Mouse (Mus musculus) megakaryocyte, adult 5-6 weeks (primary cell): ENCODE results near the gene Cfap74. TPM values are rescaled to one million over a fixed set of nuclear protein-coding genes. Genes with fewer than 3 reads are reported as not detected.
"Not testable (repeated sequence)": the region's sequence is repeated elsewhere in the genome, so short reads cannot be mapped to it uniquely, and the experiment has no call there.

ENCODE experiments used
- ATAC-seq: 2 replicates; pipeline ENCODE4 v1.8.0; 2016; ENCODE audit warnings: mild to moderate bottlenecking, inconsistent platforms; ENCODE audit not compliant: poor library complexity, severe bottlenecking
- total RNA-seq, 2 experiments: library from RNA; stranded (forward) in 1 of 2; stranded (reverse) in 1 of 2; fragments of 153-499, 151-499 nt in 1 of 2; fragments of 221-1000, 200-1000 nt in 1 of 2; gene quantifications; 2 replicates each; pipeline versions ENCODE4 v1.2.3 to v1.2.4; 2015 to 2017

Gene Cfap74
- total RNA-seq, 2 experiments from 2014 or later = 0.07 to 0.25 TPM

- ATAC-seq = no peak
Measured at GRCm38 (mm10) chr4:155467237-155468010, 58.4 kb downstream of the Cfap74 start.

- ATAC-seq = peak; percentile 67
Measured at GRCm38 (mm10) chr4:155468952-155469351, 60.0 kb downstream of the Cfap74 start, which contains the start of gene Tmem52. Gene Tmem52, plus strand, starts transcription at chr4:155469114.

GRCm38 (mm10) chr4:155469590-155470262 is 60.7 kb downstream of the Cfap74 start:
- ATAC-seq = no peak

DNA sequence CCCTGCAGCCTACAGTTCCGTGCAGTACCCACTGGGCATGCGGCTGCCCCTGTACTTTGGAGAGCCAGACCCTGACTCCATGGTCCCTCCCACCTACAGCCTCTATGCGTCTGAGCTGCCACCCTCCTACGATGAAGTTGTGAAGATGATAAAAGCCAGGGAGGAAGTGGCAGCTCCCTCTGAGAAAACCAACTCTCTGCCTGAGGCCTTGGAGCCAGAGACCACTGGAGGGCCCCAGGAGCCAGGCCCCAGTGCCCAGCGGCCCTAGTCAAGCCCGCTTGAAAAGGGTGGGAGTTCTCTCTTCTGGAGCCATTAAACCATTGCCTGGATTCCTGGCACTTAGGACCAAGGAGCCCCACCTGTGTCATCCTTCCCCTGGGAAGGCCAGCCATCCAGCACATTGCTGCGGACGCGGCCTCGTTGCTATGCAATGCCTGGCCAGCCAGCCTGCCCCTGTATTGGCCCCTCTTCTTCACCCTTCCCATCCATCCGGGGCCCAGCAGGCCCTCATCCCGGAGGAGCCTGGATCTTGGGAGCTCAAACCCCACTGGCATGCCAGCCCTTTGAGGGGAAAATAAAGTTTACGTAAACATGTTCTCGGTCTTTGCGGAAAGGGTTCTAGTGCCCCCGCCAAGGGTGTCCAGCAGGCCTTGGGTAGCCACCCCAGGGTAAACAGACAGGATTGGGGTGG is 61.4 kb downstream of the Cfap74 start:
- ATAC-seq = no peak

DNA sequence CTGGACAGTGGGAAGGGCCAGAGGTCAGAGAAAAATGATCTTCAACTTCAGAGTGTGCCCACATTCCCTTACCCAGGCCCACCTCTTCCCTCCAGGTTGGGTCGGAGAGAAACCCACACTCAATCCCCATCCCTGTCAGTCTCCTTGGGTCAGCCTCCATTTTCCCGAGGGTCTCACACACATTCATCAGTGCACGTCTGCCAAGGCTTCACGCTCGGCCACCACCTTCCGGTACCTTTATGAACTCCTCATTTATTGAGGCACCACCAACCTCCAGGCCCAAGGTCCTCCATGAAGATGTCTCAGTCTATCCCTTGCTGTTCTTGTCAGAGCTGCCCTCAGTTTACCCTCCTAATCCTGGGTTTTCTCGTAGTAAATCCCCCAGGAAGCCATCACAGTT is 62.0 kb downstream of the Cfap74 start:
- no peak for ATAC-seq

DNA sequence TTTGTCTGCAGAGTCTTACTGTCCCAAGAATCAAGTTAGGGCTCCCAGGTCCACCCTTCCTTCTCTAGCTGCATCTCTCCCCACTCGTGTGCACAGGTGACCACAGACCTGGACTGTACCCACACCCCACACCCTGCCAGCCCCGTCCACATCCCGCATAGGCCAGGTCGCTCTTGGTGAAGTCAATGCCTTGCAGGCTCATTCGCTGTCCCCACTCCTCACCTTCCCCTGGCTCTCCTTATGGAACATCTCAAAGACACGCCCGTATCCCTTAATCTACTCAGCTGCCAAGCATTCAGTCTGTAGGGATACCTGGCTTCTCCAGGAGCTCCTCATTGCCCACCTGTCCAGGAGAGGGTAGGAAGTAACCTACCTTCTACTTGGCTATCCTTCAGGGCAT is 62.4 kb downstream of the Cfap74 start:
- no peak for ATAC-seq

GRCm38 (mm10) chr4:155472716-155473290 is 63.8 kb downstream of the Cfap74 start:
- no peak for ATAC-seq

DNA sequence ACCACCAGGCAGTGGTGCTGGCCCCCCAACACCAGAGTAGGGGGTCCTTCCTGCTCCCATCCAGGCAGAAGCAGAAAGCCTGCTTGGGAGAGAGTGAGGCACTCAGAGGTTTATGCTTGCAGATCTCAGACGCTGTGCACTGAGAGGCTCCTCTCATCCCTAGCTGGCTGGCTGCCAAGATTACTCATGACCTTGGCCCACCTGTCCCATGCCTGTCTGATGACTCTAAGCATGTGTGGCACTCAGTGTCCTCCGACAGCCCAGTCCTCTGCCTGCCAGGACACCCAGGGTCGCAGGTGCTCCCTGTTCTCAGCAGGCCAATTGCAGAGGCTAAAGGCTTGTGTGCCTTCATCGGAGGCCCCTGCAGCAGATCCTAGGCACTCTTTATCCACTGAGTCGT is 64.3 kb downstream of the Cfap74 start:
- ATAC-seq = no peak

DNA sequence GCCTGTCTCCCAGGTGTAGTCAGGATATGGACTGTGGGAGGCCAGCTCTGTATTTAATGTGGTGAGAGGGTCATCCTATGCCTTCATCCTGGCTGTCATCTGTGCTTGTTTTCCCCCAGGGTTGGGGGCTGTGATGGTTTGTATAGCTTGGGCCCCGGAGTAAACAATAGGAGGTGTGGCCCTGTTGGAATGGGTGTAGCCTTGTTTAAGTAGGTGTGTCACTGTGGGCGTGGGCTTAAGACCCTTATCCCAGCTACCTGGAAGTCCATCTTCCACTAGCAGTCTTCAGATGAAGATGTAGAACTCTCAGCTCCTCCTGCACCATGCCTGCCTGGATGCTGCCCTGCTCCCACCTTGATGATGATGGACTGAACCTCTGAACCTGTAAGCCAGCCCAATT is 64.8 kb downstream of the Cfap74 start:
- not testable (repeated sequence) for ATAC-seq

DNA sequence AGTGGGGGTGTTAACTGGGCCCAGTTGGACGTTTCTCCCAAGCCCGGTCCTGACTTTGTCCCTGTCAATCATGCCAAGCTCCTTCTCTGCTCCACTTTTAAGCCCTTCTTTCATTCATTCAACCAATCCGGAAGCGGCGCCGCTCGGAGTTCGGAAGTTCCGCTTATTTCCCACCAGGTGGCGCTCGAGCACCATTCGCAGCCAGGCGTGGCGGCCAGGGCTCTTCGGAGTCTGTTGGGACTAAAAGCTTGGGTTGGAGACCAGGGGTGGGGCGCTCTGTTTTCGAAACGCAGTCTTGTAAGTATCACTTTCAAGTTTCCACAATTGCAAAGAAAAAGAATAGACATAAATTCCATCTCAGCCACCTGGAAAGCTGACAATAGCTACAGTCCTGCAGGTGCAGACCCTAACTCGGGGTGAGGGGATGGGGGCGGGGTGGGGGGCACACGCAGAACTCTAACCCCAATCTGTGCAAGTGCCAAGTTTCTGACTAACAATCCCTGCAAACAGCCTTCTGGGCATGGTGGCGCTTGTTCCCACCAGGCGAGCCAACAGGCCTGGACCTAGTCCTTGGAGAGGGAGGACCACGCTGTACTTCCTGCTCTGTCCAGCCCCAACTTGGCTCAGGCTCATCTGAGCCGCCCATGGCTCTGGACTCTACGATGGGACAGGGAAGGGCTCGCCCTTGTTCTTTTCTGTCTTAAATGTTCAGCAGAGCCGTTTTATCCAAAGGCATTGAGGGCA is 72.6 kb downstream of the Cfap74 start:
- ATAC-seq = peak; percentile 99

DNA sequence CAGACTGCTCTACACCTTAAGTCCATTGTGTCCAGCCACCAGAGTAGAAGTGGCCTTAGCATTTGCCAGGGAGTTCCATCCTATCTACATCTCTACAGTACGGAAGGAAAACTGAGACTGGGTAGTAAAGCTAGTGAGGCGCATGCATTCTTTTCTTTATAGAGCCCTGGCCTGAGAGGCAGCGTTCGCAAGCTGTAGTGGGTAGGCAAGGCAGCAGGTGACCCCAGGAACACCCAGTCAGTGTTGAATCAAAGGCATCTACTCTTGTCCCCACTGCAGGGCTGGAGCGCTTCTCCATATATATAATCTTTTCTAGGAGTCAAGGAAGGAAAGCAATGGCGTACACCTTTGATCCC is 73.1 kb downstream of the Cfap74 start:
- ATAC-seq = no peak

DNA sequence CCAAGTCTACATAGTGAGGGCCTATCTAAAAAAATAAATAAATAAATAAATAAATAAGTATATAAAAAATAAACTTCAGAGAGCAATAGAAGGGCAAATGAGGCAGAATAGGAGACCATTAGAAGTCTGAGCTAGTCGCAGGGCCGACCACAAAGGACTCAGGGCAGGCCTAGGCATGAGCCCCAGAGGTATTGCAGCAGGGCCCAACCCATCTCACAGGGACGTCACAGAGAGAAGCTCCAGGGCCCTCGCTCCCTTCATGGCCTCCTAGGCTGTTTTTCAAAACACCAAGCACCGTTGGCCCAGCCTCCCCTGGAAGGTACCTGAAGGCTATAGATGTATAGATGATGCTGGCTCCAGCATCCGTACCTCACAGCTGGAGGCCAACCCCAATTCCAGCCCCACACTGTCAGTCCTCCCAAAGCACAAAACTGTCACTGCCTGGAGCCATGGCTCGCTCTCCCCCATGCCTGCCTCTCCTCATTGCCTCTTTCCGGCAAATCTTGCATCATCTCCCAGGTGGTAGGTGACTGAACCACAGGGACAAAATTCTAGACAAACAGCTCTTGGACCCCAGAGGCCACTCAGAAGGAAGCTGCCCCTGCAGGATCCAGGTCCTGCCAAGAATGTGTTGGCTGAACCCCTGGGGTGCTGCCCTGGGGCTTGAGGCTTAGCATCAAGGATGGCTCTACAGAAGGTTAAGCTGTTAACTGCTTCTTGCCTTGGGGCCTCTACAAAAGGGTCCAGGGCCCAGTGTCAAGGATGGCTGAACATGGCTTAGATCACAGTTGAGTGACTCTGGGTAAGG is 73.9 kb downstream of the Cfap74 start:
- no peak for ATAC-seq

DNA sequence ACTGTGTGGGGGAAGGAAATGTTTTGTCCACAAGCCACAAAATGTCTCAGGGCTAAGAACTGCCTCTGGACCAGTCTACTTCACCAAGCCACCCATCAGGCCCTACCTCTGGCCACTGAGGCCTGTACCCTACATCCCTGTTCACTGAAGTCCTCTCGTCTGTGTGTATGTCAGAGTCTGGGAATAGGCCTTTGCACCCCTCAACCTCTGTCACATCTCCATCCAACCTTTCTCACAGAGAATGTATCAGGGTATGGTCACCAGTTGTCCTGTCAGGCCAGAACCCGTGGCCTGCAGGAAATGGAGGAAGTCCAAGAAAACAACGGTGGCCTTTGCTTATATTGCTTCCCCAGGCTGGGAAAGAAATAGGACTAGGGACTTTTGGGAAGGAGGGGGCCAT is 76.5 kb downstream of the Cfap74 start:
- ATAC-seq = no peak

DNA sequence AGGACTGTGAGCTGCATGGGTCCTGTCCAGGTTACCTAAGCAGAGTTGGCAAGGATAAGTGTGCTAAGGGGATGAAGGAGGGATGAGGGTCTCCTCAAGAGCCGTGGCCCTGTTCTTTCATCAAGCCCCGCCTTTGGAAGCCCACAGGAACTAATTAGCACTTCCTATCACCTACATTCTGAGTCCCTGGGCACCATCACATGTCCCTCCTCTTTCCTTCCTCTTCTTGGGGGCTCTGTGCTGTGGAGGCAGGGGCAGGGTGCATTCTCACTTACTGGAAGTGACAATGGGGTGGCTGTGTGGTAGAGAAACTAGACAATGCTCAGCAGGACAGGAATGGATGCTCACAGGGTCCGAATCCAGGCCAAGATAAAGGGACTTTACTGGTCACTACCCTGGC is 78.8 kb downstream of the Cfap74 start:
- peak; percentile 37 for ATAC-seq

DNA sequence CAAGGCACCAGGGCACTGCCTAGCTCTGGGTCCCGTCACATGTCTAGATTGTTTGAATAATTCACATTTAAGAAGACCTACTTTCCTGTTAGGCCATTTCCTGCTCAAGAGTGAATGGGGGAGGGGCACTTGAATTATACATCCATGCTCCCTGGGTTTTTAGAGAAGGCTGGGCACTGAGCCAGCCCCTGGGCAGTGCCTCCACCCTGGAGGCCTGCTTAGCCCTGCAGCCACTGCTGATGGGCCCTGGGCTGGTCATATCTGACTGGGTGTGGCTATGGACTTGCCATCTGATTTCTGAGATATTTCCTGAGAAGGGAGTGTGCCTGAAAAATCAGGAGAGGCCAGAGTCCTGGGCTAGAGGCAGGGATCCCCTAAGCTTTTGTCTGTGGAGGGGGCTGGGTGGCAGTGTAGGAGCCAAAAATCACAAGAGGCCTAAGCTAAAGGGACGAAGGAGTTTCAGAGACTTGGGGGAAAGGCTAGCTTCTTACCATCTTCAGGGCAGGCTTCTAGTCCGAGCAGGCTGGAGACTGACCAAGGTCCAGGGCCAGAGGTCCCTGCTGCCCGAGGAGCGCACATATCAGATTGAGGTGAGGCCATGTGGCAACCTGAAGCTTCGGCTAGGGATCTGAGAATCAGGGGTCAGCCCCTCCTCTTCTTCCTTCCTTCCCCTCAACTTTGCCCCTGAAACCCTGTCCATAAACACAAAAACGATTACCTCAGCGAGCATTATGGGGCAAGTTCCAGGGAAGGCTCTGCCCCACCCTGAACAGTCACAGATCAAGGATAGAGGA is 79.4 kb downstream of the Cfap74 start:
- ATAC-seq = peak; percentile 15

- ATAC-seq = no peak
Measured at GRCm38 (mm10) chr4:155489101-155489970, 80.3 kb downstream of the Cfap74 start.

GRCm38 (mm10) chr4:155490456-155490855 is 81.5 kb downstream of the Cfap74 start:
- ATAC-seq = peak; percentile 16; the same call in 1 of the 2 replicates

- ATAC-seq = peak; percentile 74
Measured at GRCm38 (mm10) chr4:155490990-155491504, 82.1 kb downstream of the Cfap74 start, which contains the start of gene Gnb1. Gene Gnb1, plus strand, starts transcription at chr4:155491361.
